Mouse (Mus musculus): ENCODE data around the gene 1700022I11Rik. TPM values are rescaled to one million over a fixed set of nuclear protein-coding genes. Genes with fewer than 3 reads are reported as not detected.
A peak's percentile ranks its signal among the peaks of the same experiment; 100 is the strongest.

Gene 1700022I11Rik
- not detected for total RNA-seq (2021)
- long read RNA-seq = 0 reads

DNA sequence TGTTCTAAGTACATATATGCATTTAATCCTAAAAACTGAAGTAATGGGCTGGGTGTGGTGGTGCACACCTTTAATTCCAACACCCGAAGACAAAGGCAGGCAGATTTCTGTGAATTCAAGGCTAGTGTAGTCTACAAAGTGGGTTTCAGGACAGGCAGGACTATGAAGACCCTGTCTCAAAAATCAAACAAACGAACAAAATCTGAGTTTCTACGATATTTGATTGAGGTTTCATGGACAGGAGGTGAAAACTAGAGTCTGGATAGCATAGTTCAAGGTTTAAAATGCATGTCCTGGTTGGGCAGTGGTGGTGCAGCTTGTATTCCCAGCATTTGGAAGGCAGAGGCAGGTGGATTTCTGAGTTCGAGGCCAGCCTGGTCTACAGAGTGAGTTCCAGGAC is at the start of gene 1700022I11Rik:
1700022I11Rik (plus strand) TSS at position 301 of the 400 bp plus-strand sequence.
- DNase-seq (ENCODE audit: low spot score in 2 of 2) = no peak

DNA sequence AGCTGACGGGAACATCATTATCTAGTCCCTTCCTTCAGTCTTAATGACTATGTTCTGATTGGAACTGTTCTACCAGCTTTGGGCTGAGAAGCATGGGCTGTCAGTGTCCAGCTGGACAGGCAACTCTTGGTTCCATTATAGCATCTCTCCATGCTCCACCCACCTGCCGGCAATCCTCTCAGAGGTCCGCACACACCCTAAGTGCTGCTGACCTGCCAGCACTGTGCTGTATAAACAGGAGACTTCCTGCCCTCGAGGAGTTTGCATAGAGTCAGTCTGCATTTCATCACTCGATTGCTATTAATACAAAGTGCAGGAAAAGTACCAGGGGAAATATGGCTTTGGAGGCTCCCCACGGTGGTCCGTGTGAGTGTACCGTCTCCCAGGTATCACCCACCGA is 48.7 kb upstream of the 1700022I11Rik start:
- DNase-seq (ENCODE audit: low spot score in 2 of 2) = no peak

DNA sequence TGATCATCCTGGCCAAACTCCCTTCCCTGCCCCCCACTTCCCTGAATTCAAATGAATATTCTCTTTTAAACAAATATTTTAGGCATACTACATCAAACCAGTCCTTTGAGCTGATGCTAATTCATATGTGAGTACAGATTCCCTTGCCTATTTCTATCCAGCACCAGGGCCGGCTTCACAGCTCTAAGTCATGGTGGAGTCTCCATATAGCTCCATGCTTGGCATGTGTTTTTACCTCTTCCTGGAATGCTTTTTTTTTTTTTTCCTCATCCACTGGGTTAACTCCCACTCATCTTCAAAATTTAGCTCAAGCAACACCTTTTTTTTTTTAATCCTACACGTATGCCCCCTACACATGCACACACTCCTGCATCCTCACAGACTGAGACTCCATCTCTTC is 47.9 kb upstream of the 1700022I11Rik start:
- no peak for DNase-seq (ENCODE audit: low spot score in 2 of 2)

DNA sequence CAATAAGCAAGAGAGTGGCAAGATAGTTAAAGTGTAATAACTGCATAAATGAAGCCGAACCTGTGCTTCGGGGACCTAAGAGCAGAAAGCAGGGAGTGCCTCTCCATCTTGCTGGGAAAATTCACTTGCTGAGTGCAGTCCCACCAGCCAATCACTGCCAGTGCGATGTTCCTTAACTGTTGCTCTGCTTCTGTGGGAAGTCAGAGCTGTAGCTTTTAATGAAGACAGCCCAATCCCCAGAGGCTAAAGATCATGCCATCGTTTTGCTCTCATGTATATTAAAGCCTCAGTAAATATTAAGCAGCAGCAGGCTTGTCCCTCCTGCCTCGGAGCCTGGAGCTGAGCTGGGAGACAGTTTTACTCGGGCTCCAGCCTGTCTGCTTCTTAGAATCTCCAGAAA is 47.3 kb upstream of the 1700022I11Rik start:
- peak in 1 of 2 experiments; percentile 8 for DNase-seq (ENCODE audit: low spot score in 2 of 2)

DNA sequence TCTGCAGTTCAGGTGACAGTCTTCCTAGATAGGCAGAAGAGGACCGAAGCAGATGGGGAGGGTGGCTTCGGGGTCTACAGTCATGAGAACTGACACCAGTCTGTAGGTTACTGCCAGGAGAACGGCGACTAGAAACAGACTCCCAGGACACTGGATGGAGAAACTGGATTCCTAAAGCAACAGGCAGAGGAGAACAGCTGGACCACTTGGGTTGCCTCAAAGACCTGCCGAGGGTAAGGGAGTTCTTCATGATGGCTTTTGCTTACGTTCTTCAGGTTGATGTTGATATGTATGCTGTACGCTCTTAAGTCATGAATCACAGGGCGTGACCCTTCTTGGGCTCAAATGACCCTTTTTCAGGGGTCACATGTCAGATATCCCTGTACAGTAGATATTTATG is 46.9 kb upstream of the 1700022I11Rik start:
- peak in 1 of 2 experiments; percentile 7 for DNase-seq (ENCODE audit: low spot score in 2 of 2)

DNA sequence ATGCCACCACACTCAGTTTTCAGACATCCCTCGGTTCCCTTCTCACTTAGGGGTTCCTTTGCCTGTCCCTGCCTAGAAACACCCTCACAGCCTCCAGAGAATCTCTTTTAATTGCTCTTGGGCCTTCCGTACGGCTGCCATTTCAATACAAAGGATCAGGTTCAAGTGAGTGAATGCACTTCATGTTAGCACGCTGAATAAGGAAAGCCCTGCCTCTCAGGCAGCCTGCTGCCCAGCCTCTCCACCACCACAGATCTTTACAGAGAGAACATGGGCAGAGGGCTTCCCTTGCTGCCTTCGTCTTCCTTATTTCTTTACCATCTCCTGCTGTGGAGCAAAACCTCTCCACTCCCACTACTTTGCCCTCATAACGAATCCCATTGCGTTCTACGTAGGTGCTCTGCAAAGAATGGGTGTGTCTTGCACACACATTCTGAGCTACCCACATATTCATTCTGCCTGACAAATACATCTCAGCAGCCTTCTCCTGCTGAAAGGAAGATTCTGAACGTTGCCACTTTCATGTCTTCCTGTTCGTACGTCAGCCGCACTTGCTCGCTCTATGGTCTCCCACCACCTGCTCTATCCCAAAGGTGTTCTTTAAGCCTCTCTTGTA is 45.2 kb upstream of the 1700022I11Rik start:
- DNase-seq (ENCODE audit: low spot score in 2 of 2) = peak in 1 of 2 experiments; percentile 7

DNA sequence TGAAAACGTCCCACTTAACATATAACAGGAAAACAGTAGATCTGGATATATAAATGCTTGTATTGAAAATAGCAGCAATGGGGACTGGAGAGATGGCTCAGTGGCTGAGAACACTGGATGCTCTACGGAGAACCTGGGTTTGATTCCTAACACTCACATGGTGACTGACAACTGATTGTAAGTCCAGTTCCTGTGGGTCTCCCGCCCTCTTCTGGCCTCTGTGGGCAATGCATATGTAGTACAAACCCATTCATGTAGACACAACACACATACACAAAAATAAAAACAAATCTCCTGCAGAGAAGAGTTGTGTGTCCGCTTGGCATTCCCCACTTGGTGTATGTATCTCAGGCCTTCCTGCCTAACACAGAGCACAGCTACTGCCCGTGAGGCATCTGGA is 41.2 kb upstream of the 1700022I11Rik start:
- no peak for DNase-seq (ENCODE audit: low spot score in 2 of 2)

DNA sequence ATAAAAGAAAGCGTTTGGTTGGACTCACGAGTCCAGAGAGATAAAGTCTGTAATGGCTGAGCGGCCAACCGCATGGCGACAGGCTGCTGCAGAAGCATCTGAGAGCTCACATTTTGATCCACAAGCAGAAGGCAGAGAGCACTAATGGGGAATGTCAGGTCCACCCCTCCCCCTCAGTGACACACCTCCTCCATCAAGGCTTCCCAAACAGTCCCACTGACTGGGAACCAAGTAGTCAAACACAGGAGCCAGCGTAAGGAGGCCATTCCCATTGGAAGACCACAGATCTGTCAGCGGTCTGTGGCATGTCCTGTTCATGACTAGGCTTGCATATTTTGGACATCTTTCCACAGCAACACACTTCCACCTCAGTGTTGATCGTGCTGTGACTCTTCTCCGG is 40.5 kb upstream of the 1700022I11Rik start:
- no peak for DNase-seq (ENCODE audit: low spot score in 2 of 2)

DNA sequence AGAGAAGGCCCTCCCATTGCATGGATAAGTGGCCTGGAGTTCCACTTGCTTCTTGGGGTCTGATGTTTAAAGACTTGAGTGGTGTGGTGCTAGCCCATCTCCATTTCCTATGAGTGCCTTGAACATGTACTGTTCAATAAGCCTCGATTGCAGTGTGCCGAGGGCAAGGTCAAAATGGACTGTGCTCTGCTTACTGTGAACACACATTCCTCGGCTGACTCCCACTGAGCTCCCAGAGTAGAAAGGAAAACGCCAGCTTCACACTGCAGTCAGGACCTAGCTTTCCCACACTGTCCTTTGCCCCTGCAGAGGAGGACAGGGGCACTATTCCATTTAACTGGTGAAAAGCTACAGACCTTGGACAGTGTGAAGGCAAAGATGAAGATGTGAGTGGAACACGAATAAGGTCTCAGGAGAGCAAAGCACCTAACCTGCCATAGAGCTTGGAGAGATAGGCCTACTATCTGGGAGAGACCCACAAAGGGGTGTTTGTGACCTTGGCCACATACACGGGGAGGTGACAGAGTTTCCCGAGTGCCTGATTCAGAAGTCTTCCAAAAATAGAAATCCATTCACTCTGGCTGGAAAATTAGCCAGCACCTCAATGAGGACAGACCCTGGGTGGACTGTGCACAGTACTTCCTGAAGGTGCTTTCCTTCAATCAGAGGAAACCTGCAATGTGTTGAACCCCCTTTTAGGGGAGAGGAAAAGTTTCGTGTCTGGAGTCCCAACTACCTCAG is 37.0 kb upstream of the 1700022I11Rik start:
- peak in 1 of 2 experiments; percentile 6 for DNase-seq (ENCODE audit: low spot score in 2 of 2)

DNA sequence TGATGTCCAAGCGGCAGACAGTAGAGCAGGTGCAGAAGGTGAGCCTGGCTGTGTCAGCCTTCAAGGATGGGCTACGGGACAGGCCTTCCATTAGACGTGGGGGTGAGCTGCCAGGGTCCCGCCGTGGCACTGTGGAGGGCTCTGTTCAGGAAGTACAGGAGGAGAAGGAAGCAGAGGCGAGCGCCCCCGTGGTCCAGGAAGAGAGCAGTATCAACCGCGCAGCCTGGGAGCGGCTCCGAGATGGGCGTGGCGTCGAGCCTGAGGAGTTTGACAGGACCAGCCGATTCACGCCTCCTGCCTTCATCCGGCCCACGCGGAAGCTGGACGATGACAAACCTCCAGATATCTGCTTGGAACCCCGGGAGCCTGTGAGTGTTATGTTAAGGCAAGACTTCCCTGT is 35.8 kb upstream of the 1700022I11Rik start:
- DNase-seq (ENCODE audit: low spot score in 2 of 2) = peak in 1 of 2 experiments; percentile 63

DNA sequence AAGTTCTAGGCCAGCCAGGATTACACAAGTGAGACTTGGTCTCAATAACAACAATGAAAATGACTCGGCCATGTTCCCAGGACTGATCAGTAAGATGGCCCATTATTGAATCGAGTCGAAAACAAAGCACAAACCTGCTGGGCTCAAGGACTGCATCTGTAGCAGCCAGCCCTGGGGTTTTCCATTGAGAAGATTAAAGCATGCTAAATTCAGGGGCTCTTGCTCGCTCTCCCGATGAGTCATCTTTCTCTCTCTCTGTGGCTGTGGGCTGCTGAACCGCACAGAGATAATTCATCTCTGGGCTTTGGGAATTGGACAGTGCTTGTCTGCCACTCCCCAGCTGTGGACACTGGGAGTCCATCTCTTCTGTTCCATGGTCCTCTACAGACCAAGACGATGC is 28.0 kb upstream of the 1700022I11Rik start:
- DNase-seq (ENCODE audit: low spot score in 2 of 2) = no peak

DNA sequence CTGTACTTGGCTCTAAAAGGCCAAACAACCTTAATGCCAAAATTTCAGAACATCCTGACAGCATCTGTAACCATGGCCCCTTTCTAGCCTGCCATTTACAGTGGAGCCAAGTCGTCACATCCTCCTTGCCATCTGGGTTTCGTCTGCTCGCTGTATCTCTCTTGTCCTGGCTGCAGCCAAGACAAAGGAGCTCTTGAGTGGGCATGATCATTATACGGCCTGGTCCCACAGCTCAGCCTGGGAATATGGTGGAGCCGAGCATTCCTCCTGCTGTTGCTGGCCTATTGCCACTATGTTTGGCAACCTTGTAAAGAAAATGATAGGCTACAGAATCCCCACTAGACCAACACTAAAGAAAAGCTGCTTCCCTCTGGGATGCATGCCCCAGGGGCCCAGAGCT is 26.1 kb upstream of the 1700022I11Rik start:
- DNase-seq (ENCODE audit: low spot score in 2 of 2) = no peak

DNA sequence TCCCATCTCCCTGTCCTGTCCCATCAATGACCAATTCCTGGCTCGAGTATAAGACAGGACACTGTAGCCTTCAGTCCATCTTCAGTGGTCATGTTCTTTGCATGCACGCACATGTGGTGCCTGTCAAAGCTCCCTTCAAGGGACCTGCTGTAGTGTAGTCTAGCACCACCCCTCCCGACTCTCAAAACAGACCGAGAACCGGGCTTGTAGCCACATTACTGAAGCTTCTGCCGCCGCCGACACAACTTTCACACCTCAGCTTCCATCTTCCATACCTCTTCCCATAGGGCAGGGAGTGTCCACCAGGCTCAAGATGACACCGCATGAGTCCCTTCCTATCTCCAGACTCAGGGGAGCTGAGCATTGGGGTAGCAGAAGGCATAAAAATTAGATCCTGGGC is 25.2 kb upstream of the 1700022I11Rik start:
- no peak for DNase-seq (ENCODE audit: low spot score in 2 of 2)

DNA sequence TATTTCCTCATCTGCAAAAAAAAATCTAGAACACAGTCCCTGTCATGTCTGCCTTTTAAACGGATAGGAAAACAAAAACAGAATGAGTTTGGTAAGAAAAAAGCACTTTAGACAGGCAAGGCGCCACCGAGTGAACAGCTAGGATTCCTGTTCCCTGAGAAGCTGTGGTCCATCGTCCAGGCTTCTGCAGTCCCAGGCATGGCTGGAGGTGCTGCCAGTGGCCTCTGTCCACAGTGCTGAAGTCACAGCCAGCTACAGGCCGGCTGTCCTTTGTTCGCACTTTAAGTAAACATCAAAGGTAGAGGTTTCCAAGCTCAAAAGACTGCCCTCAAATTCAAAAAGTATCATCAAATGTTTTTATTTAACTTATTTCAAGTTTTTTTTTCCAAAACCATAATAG is 24.4 kb upstream of the 1700022I11Rik start:
- DNase-seq (ENCODE audit: low spot score in 2 of 2) = no peak

DNA sequence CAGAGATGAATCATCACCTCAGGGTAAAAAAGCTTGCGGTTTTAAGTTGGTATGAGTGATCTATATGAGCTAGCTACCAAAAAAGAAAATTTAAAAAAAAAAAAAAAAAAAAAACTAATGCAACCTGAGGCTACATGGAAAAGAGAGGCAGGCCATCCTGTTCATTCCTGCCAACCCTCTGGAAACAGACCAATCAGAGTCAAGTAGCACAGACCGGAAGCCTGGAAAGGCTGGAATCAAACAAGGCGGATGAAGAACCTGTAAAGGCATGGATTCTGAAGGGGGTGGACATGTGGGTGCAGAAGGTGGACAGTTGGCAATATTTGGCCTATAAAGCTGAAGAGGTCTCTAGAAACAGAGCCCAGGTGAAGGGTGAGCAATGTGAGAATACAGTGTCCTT is 24.0 kb upstream of the 1700022I11Rik start:
- no peak for DNase-seq (ENCODE audit: low spot score in 2 of 2)

DNA sequence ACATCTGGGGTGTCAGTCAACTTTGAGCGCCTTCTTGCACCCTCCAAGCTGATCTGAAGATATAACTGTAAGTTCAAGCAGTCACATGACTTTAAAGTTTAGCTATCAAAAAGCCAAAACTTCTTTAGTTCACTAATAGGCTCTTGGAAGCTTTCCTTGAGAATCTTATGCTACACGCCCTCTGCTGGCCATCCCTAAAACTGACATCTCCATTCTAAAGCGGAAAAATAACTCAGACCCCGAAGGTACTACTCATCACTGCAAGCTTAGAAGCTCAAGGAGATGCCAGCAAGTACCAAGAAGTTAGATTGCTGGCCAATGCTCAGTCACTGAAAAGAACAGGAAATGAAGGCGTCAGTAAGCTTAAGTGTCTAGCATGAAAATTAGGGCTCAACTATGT is 23.5 kb upstream of the 1700022I11Rik start:
- peak; percentile 78 to 80 for DNase-seq (ENCODE audit: low spot score in 2 of 2)

DNA sequence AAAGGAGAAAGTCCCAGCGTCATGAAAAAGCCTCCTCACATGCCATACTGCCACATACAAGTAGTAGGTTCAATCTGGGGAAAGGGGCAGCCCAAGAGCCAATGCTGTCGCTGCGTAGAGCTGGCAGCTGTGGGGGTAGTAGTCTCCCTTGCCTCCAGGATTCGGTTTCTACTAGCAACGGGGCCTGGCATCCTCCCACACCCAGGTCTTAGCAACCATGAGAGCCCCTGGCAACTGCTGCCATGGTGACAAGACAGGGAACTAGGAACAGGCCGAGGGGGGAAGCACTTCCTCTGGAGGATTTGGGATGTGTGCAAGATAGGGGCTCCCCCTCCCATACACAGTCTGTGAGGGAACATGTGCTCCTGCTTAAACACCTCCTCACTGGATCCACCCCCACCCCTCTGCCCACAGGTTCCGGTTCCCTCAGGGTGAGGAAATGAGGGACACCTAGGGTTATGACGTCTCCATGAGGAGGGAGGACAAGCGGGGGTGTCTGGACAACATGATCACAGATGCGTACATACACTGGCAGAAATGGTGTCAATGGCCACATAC is 22.6 kb upstream of the 1700022I11Rik start:
- peak; percentile 89 to 90 for DNase-seq (ENCODE audit: low spot score in 2 of 2)

DNA sequence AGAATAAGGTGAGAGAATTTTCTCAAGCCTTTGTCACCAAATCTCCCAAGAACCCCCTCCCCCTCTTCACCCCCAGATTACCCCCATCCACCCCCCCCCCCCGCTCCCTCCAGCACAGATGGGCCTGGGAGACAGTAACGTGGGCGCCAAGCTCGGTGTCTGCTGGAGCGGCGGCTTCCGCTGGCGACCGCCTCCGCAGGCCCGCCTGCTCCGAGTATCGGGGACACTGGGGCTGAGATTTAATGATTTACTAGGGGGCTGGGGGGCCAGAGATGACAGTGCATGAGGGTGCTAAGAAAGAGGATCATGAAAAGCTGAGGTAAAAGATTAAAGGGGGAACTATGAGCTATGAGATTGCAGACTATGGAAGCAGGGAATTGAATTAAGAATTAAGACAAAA is 20.9 kb upstream of the 1700022I11Rik start:
- DNase-seq (ENCODE audit: low spot score in 2 of 2) = peak; percentile 25 to 58

DNA sequence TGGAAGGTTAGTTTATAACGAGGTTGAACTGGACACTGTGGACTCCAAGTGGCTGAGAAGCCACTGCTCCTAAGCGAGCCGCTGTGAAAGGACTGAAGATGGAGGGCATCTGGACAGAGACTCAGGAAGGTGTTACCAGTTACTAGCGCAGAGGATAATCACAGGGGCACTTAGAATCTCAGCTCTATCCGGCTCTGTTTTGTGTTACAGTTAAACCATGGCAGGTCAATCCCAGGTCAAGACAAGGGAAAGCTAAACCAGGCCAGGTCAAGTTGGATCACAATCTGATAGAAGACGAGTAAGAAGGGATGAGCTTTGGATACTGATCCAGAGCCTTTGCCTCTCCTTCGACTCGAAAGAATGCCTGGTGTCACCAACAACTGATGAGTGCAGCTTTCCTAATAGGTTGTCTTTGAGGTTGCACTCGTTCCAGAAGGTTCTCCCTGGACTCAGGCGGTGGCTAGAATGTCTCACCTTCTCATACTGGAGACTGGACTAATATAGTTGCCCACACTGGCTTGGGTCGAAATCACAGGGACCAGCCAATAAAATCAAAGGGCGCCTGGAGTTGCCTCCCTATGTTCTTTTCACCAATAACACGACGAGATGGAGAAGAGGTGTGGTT is 20.2 kb upstream of the 1700022I11Rik start:
- DNase-seq (ENCODE audit: low spot score in 2 of 2) = no peak

DNA sequence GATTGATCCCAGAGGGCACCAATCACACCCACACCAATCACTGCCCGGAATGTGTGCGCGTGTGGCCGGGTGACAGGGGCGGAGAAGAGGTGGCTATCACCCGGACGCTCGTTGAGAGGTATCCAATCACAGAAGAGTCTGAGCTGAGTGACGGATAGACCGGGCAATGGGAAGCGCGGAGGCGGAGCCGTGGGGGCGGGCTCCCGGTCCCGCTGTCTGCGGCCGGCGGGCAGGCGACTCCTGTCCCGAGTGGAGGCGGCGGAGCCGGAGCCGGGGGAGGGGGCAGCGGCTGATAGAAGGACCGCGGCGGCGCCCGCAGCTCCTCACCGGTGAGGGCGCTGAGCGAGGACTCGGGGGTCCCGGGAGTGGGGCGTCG is 19.7 kb upstream of the 1700022I11Rik start, which contains the start of gene Dnajb5:
Dnajb5 (plus strand) TSS at position 139 of the 376 bp plus-strand sequence.
- DNase-seq (ENCODE audit: low spot score in 2 of 2) = peak; percentile 99 to 100

DNA sequence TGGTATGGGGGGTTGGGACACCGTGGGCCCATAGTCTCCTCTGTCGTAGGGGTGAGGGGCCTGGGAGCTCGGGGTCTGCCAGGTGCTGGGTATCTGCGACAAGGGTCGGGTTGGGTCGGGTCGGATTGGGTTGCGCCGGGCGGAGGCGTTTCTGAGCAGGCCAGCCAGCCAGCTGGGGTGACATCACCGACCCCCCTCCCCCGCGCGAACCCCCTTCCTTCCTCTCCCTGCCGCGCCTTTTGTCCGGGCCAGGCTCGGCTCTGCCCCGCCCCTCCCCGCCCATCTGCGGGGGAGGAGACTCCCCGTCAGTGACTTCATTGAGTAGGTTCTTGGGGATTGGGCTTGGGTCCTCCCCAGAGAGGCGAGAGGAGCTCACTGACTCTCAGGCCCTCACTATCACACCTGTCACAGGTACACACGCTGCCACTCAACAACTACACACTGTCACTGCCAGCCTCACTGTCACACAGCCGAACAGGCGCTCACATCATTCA is 19.3 kb upstream of the 1700022I11Rik start:
- peak; percentile 82 to 90 for DNase-seq (ENCODE audit: low spot score in 2 of 2)

All from layer of hippocampus, postnatal 10 days (tissue).